Mouse (Mus musculus) hindbrain, embryonic 16.5 days (tissue): ENCODE measurements around the gene Gm17604. TPM values are rescaled to one million over a fixed set of nuclear protein-coding genes. Genes with fewer than 3 reads are reported as not detected.

Source experiments
- polyA plus RNA-seq: library from polyadenylated mRNA; unstranded; fragments of >200 nt; fragmentation: Nextera tagmentation; extraction: Ambion mirVana; gene quantifications from 2 replicates; pipeline ENCODE4 v1.2.1, GENCODE M21; 2015

Gm17604 gene
- polyA plus RNA-seq, 1 experiment from 2014 or later: not detected

Other genes starting within 250 kb of the Gm17604 start
- 16.3 and 16.6 TPM in 2 replicates for gene Mospd2, start 24.5 kb downstream of the Gm17604 start, polyA plus RNA-seq
- gene Fancb, start 24.2 kb downstream of the Gm17604 start, polyA plus RNA-seq: 2.9 and 3.4 TPM in 2 replicates